Mouse (Mus musculus): ENCODE data around the gene Arhgap5. TPM values are rescaled to one million over a fixed set of nuclear protein-coding genes. Genes with fewer than 3 reads are reported as not detected.
"Not testable (repeated sequence)": the region's sequence is repeated elsewhere in the genome, so short reads cannot be mapped to it uniquely, and the experiment has no call there.

The Arhgap5 gene
- total RNA-seq, 2 experiments from 2014 or later, result 74.0 to 96.2 TPM

- DNase-seq (ENCODE audit: low spot score in 2 of 2), result no peak
These were observed 26.0 kb downstream of the Arhgap5 start for GRCm38 (mm10) chr12:52529740-52530139.

- no peak for DNase-seq (ENCODE audit: low spot score in 2 of 2)
These were observed 37.5 kb downstream of the Arhgap5 start for GRCm38 (mm10) chr12:52541294-52541693.

GRCm38 (mm10) chr12:52544532-52544931 lies 40.8 kb downstream of the Arhgap5 start:
- no peak for DNase-seq (ENCODE audit: low spot score in 2 of 2)

GRCm38 (mm10) chr12:52552085-52552484 lies 48.3 kb downstream of the Arhgap5 start:
- DNase-seq (ENCODE audit: low spot score in 2 of 2), result no peak

- no peak for DNase-seq (ENCODE audit: low spot score in 2 of 2)
These were observed 51.6 kb downstream of the Arhgap5 start for GRCm38 (mm10) chr12:52555188-52555876.

GRCm38 (mm10) chr12:52565654-52566053 lies 61.9 kb downstream of the Arhgap5 start:
- no peak for DNase-seq (ENCODE audit: low spot score in 2 of 2)

- no peak for DNase-seq (ENCODE audit: low spot score in 2 of 2)
These were observed 69.6 kb downstream of the Arhgap5 start for GRCm38 (mm10) chr12:52573371-52573770.

GRCm38 (mm10) chr12:52586466-52586865 lies 82.7 kb downstream of the Arhgap5 start:
- DNase-seq (ENCODE audit: low spot score in 2 of 2), result not testable (repeated sequence)

GRCm38 (mm10) chr12:52587473-52588010 lies 83.8 kb downstream of the Arhgap5 start:
- DNase-seq (ENCODE audit: low spot score in 2 of 2), result no peak

GRCm38 (mm10) chr12:52595389-52596185 lies 91.8 kb downstream of the Arhgap5 start:
- no peak for DNase-seq (ENCODE audit: low spot score in 2 of 2)

GRCm38 (mm10) chr12:52602471-52602870 lies 98.7 kb downstream of the Arhgap5 start:
- no peak for DNase-seq (ENCODE audit: low spot score in 2 of 2)

GRCm38 (mm10) chr12:52602883-52603694 lies 99.3 kb downstream of the Arhgap5 start:
- DNase-seq (ENCODE audit: low spot score in 2 of 2), result peak; percentile 78 to 80

- DNase-seq (ENCODE audit: low spot score in 2 of 2), result no peak
These were observed 100.0 kb downstream of the Arhgap5 start for GRCm38 (mm10) chr12:52603695-52604255.

GRCm38 (mm10) chr12:52604256-52604991 lies 100.7 kb downstream of the Arhgap5 start:
- DNase-seq (ENCODE audit: low spot score in 2 of 2), result peak; percentile 92 to 93

GRCm38 (mm10) chr12:52604992-52605652 lies 101.3 kb downstream of the Arhgap5 start:
- DNase-seq (ENCODE audit: low spot score in 2 of 2), result no peak

GRCm38 (mm10) chr12:52607411-52607810 lies 103.6 kb downstream of the Arhgap5 start:
- no peak for DNase-seq (ENCODE audit: low spot score in 2 of 2)

GRCm38 (mm10) chr12:52615703-52616102 lies 111.9 kb downstream of the Arhgap5 start:
- no peak for DNase-seq (ENCODE audit: low spot score in 2 of 2)

GRCm38 (mm10) chr12:52618418-52619040 lies 114.8 kb downstream of the Arhgap5 start:
- no peak for DNase-seq (ENCODE audit: low spot score in 2 of 2)

- no peak for DNase-seq (ENCODE audit: low spot score in 2 of 2)
These were observed 115.9 kb downstream of the Arhgap5 start for GRCm38 (mm10) chr12:52619644-52620043.
